ENCODE assay signal across 13 mouse cellular contexts in genomic region chr11:118714601-118715524, GRCm38 (mm10).
DNase-seq lines count a peak whose midpoint lies in the region; ATAC-seq lines count a peak whose summit lies in the region.
"Had no signal": no experiment of that assay in that cellular context is flagged by ENCODE, and none has a peak within 500 bp of the region (broad histone marks: within the 10 kb centered on the region; RNA-seq: fewer than 3 reads in every experiment).

No protein-coding gene starts in this region.

- H3K9me3 ChIP-seq in midbrain, embryonic 16.5 days (replicated peaks; ENCODE audit: control insufficient read depth, low read length, poor library complexity, severe bottlenecking) = no peaks in the 10 kb centered on the region
- H3K9me3 ChIP-seq: heart, embryonic 13.5 days; liver, embryonic 12.5 days had no signal

- peak overlapping the region; percentile 25; the same call in 1 of the 2 replicates for H3K9ac ChIP-seq in midbrain, embryonic 16.5 days (ENCODE audit: low read depth, low read length)
- H3K9ac ChIP-seq: heart, embryonic 13.5 days; liver, embryonic 12.5 days had no signal

- no peak overlapping the region for H3K4me2 ChIP-seq in midbrain, embryonic 16.5 days (ENCODE audit: low read length)
- H3K4me2 ChIP-seq: heart, embryonic 13.5 days; liver, embryonic 12.5 days had no signal

- no peak for DNase-seq in frontal cortex, postnatal 25 days (ENCODE audit: low spot score in 2 of 2)
- peak; percentile 64 for DNase-seq in cerebellum, adult 11-12 months
- peak; percentile 64 to 68 for DNase-seq in cerebellum, postnatal 25 days
- no peak for DNase-seq in right cerebral cortex, postnatal 14 days
- DNase-seq in layer of hippocampus, adult 11-12 months (ENCODE audit: low spot score) = no peak
- DNase-seq: adrenal gland, adult 8-10 months; gastrocnemius, postnatal 25 days; layer of hippocampus, adult 9-11 months; thymus, postnatal 36 days had no signal

- peaks cover 35% of the 10 kb centered on the region for H3K4me1 ChIP-seq in midbrain, embryonic 16.5 days (ENCODE audit: control insufficient read depth, insufficient read depth, low read length)
- H3K4me1 ChIP-seq: heart, embryonic 13.5 days; liver, embryonic 12.5 days had no signal

- H3K27me3 ChIP-seq in midbrain, embryonic 16.5 days (ENCODE audit: control insufficient read depth, insufficient read depth, low read depth, low read length) = no peaks in the 10 kb centered on the region

- H3K4me3 ChIP-seq in midbrain, embryonic 16.5 days (ENCODE audit: low read depth, low read length) = no peak overlapping the region
- H3K4me3 ChIP-seq: heart, embryonic 13.5 days; liver, embryonic 12.5 days had no signal

- H3K27ac ChIP-seq in midbrain, embryonic 16.5 days (ENCODE audit: low read length) = peak overlapping the region; percentile 60
- H3K27ac ChIP-seq: heart, embryonic 13.5 days; liver, embryonic 12.5 days had no signal

- 47% methylated on average over 26 of the region's 26 CpGs for WGBS in midbrain, embryonic 16.5 days

- ATAC-seq in frontal cortex, adult (ENCODE audit: low TSS enrichment) = peak; percentile 32
- peak; percentile 34 for ATAC-seq in midbrain, embryonic 16.5 days
- ATAC-seq: liver, embryonic 12.5 days had no signal

- no peaks in the 10 kb centered on the region for H3K36me3 ChIP-seq in midbrain, embryonic 16.5 days (ENCODE audit: control insufficient read depth, insufficient read depth, low read length)
- H3K36me3 ChIP-seq: heart, embryonic 13.5 days; liver, embryonic 12.5 days had no signal

Comparison
In these comparisons a context has a peak if more than half of its experiments do, and no peak if none do; other contexts are left out.
1. DNase-seq: peak in cerebellum, adult 11-12 months (single experiment) and cerebellum, postnatal 25 days (2 of 2); none in frontal cortex, postnatal 25 days (0 of 2), right cerebral cortex, postnatal 14 days (single experiment) and layer of hippocampus, adult 11-12 months (single experiment).